Comparison of ENCODE assay signal across 7 mouse cellular contexts in the genomic region with DNA sequence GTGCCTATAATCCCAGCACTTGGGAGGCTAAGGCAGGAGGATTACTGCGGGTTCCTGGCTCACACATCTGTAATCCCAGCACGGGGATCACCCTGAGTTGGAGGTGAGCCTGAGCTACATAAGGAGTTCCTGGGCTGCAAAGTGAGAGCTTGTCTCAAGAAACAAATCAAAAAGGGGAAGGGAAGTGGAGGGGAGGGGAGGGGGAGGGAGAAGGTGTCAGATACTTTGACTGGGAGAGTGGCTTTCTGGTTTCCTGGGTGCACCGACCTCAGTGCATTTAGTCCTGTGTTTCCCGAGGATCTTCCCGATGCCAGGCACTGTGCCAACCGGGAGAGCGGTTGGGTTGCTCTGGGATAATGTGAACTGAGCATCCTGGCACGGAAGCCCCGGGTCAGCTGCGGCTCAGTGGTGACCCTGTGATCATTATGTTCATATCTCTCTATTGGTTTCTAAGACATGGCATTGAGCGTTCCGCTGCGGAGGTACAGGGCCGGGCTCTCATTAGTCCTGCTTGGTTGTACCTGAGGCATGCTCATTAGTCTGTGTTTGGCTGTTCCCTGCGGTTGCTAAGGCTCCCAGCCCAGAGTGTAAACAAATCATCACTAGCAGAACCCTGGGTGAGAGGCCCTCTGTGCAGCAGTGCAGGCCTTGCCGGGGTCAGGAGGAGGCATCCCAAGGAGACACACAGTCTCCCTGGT. TPM values are rescaled to one million over a fixed set of nuclear protein-coding genes. Genes with fewer than 3 reads are reported as not detected.
DNase-seq lines count a peak whose midpoint lies in the region; ATAC-seq and TF ChIP-seq lines count a peak whose summit lies in the region.

No protein-coding gene starts in this region.

- no peak overlapping the region for H3K27ac ChIP-seq in embryonic facial prominence, embryonic 14.5 days (replicated peaks; ENCODE audit: low read depth, low read length)
- H3K27ac ChIP-seq in kidney, postnatal 0 days = peak overlapping the region; percentile 69; the same call in 1 of the 2 replicates

- peak; percentile 34 for DNase-seq in right cerebral cortex, postnatal 4 days
- DNase-seq in right cerebral cortex, postnatal 25 days = no peak
- DNase-seq in embryonic facial prominence, embryonic 14.5 days (ENCODE audit: low spot score) = peak; percentile 54
- peak; percentile 66 for DNase-seq in kidney, postnatal 0 days (ENCODE audit: low spot score)
- peak; percentile 50 for DNase-seq in yolk sac, embryonic 10.5 days (ENCODE audit: low spot score)
- DNase-seq in frontal cortex, postnatal 14 days (ENCODE audit: low spot score in 2 of 2) = no peak
- DNase-seq in heart, adult 8-10 months (ENCODE audit: low spot score) = no peak

- ATAC-seq in embryonic facial prominence, embryonic 14.5 days (ENCODE audit: low read depth) = peak; percentile 82
- ATAC-seq in kidney, postnatal 0 days (replicated peaks; ENCODE audit: low FRiP score, low read depth) = peak; percentile 93

- no peak overlapping the region for H3K4me3 ChIP-seq in embryonic facial prominence, embryonic 14.5 days (ENCODE audit: low read depth, low read length)
- no peak overlapping the region for H3K4me3 ChIP-seq in kidney, postnatal 0 days (replicated peaks; ENCODE audit: low read depth, low read length)

- H3K36me3 ChIP-seq in embryonic facial prominence, embryonic 14.5 days (ENCODE audit: control insufficient read depth, insufficient read depth, low read length) = no peaks in the 10 kb centered on the region
- no peaks in the 10 kb centered on the region for H3K36me3 ChIP-seq in kidney, postnatal 0 days (ENCODE audit: insufficient read depth, low read length)

- no peak overlapping the region for H3K9ac ChIP-seq in embryonic facial prominence, embryonic 14.5 days (ENCODE audit: low read depth, low read length)
- no peak overlapping the region for H3K9ac ChIP-seq in kidney, postnatal 0 days (ENCODE audit: low read depth, low read length)

- H3K4me2 ChIP-seq in embryonic facial prominence, embryonic 14.5 days (ENCODE audit: low read depth, low read length) = no peak overlapping the region
- H3K4me2 ChIP-seq in kidney, postnatal 0 days (ENCODE audit: low read length) = no peak overlapping the region

- no peaks in the 10 kb centered on the region for H3K9me3 ChIP-seq in embryonic facial prominence, embryonic 14.5 days (ENCODE audit: control insufficient read depth, low read length)
- H3K9me3 ChIP-seq in kidney, postnatal 0 days (replicated peaks; ENCODE audit: low read length) = no peaks in the 10 kb centered on the region

- 55% methylated on average over 16 of the region's 16 CpGs for WGBS in embryonic facial prominence, embryonic 14.5 days
- 30% methylated on average over 16 of the region's 16 CpGs for WGBS in kidney, postnatal 0 days

- no peaks in the 10 kb centered on the region for H3K27me3 ChIP-seq in embryonic facial prominence, embryonic 14.5 days (replicated peaks; ENCODE audit: control insufficient read depth, insufficient read depth, low read length)
- no peaks in the 10 kb centered on the region for H3K27me3 ChIP-seq in kidney, postnatal 0 days (ENCODE audit: insufficient read depth, low read length)

- no peaks in the 10 kb centered on the region for H3K4me1 ChIP-seq in embryonic facial prominence, embryonic 14.5 days (ENCODE audit: control insufficient read depth, insufficient read depth, low read length)
- peaks cover 10% of the 10 kb centered on the region; the same call in 1 of the 2 replicates for H3K4me1 ChIP-seq in kidney, postnatal 0 days (replicated peaks; ENCODE audit: insufficient read depth, low read length)

- no peak for TF ChIP-seq CTCF in kidney, postnatal 0 days (IDR thresholded peaks at IDR 0.05; ENCODE audit: low read depth)

RNA-seq across cellular contexts. Expression of gene Vdac1, which starts 28.1 kb away (rescaled TPM):
- polyA plus RNA-seq in embryonic facial prominence, embryonic 14.5 days (2014; fragmentation: Nextera tagmentation; extraction: Ambion mirVana) = 239 and 240 TPM in 2 replicates
- polyA plus RNA-seq in kidney, postnatal 0 days (2015; fragmentation: Nextera tagmentation; extraction: Ambion mirVana) = 355 and 398 TPM in 2 replicates
- 1,000 to 10,000 TPM; 1,103 to 1,162 (median 1,146) TPM for total RNA-seq in heart, adult 8-10 months (2022)

RNA-seq across cellular contexts. Expression of gene Tcf7, which starts 49.8 kb away (rescaled TPM):
- 17.8 and 27.7 TPM in 2 replicates for polyA plus RNA-seq in embryonic facial prominence, embryonic 14.5 days (2014; fragmentation: Nextera tagmentation; extraction: Ambion mirVana)
- 14.6 and 16.0 TPM in 2 replicates for polyA plus RNA-seq in kidney, postnatal 0 days (2015; fragmentation: Nextera tagmentation; extraction: Ambion mirVana)
- 1 to 10 TPM in 1 of 4 experiments, under 1 TPM in 3; 0.44 to 1.0 (median 0.83) TPM for total RNA-seq in heart, adult 8-10 months (2022)

Comparison
In these comparisons a context has a peak if more than half of its experiments do, and no peak if none do; other contexts are left out.
1. DNase-seq: peak in right cerebral cortex, postnatal 4 days (single experiment), embryonic facial prominence, embryonic 14.5 days (single experiment), kidney, postnatal 0 days (single experiment) and yolk sac, embryonic 10.5 days (single experiment); none in right cerebral cortex, postnatal 25 days (single experiment), frontal cortex, postnatal 14 days (0 of 2) and heart, adult 8-10 months (single experiment).